Mouse (Mus musculus) embryonic fibroblast, embryonic 13.5 days (primary cell): ENCODE data around the gene Cox16.
"Not testable (repeated sequence)": the region's sequence is repeated elsewhere in the genome, so short reads cannot be mapped to it uniquely, and the experiment has no call there.

Experiments
- CTCF ChIP-seq: IDR thresholded peaks from 2 replicates; pipeline ENCODE4 v1.5.1; 2011; ENCODE audit warnings: mild to moderate bottlenecking, control low read depth, low read length, moderate library complexity, borderline replicate concordance; ENCODE audit not compliant: insufficient read depth
- POLR2A ChIP-seq: IDR thresholded peaks from 2 replicates; pipeline ENCODE4 v1.6.1; 2011; ENCODE audit warnings: low read depth, mild to moderate bottlenecking, control low read depth, low read length, moderate library complexity

GRCm38 (mm10) chr12:81530587-81530986 lies 45.7 kb upstream of the Cox16 start:
- TF ChIP-seq POLR2A, CTCF: not testable (repeated sequence)
